Mouse (Mus musculus): ENCODE results near the gene Icam1. TPM values are rescaled to one million over a fixed set of nuclear protein-coding genes. Genes with fewer than 3 reads are reported as not detected.
"Not testable (repeated sequence)": the region's sequence is repeated elsewhere in the genome, so short reads cannot be mapped to it uniquely, and the experiment has no call there.

Gene Icam1
- polyA plus RNA-seq, 1 experiment from 2014 or later, result 8.1 TPM

DNA sequence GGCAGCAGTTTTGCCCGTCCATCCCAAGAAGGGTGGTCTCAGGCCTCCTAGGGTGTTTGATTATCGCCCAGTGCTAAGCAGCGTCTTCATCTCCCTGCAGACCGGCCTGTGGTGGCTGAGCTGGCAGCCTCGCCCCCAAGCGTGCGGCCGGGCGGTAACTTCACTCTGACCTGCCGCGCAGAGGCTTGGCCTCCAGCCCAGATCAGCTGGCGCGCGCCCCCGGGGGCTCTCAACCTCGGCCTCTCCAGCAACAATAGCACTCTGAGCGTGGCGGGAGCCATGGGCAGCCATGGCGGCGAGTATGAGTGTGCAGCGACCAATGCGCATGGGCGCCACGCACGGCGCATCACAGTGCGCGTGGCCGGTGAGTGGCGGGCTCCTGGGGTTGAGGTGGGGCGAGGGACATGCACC lies 21.7 kb downstream of the Icam1 start:
- ATAC-seq (replicated peaks; ENCODE audit: insufficient number of reproducible peaks, low FRiP score, low TSS enrichment), result no peak; the same call in 1 of the 2 replicates
- H3K4me1 ChIP-seq (ENCODE audit: control insufficient read depth, insufficient read depth, low read length), result peaks cover 24% of the 10 kb centered on the region
- H3K27me3 ChIP-seq (ENCODE audit: control insufficient read depth, insufficient read depth, low read length), result peaks cover 73% of the 10 kb centered on the region
- no peak overlapping the region for H3K27ac ChIP-seq (ENCODE audit: low read depth, low read length)
- peak overlapping the region; percentile 32 for H3K4me3 ChIP-seq (ENCODE audit: low read depth, low read length)
- peak overlapping the region; percentile 59 for H3K4me2 ChIP-seq
- no peaks in the 10 kb centered on the region for H3K9me3 ChIP-seq (replicated peaks; ENCODE audit: control insufficient read depth, low read length)
- H3K9ac ChIP-seq (ENCODE audit: low read depth, low read length), result peak overlapping the region; percentile 52
- H3K36me3 ChIP-seq (ENCODE audit: control insufficient read depth, insufficient read depth, low read length), result no peaks in the 10 kb centered on the region
- 2% methylated on average over 31 of the region's 31 CpGs for WGBS (ENCODE audit: insufficient replicate concordance)

DNA sequence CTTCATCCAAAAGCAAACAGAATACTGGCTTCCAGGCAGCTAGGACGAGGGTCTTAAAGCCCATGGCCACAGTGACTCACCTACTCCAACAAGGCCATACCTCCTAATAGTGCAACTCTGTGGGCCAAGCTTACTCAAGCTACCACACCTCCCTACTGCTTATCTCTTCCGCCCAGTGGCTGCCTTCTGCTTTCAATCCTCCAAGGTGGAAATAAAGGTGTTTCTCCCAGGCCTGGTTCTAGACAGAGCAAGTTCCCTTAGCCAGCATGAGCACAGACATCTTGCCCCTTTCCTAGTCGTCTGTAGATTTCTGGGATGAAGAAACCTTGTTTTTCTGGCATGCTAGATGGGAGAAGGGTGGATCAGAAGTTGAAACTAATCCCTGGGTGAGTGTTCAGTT lies 24.0 kb downstream of the Icam1 start:
- H3K27me3 ChIP-seq (ENCODE audit: control insufficient read depth, insufficient read depth, low read length), result peaks cover 51% of the 10 kb centered on the region
- no peaks in the 10 kb centered on the region for H3K36me3 ChIP-seq (ENCODE audit: control insufficient read depth, insufficient read depth, low read length)
- no peak overlapping the region for H3K9ac ChIP-seq (ENCODE audit: low read depth, low read length)
- no peak overlapping the region for H3K4me3 ChIP-seq (ENCODE audit: low read depth, low read length)
- H3K9me3 ChIP-seq (replicated peaks; ENCODE audit: control insufficient read depth, low read length), result no peaks in the 10 kb centered on the region
- 56% methylated on average over 3 of the region's 3 CpGs for WGBS (ENCODE audit: insufficient replicate concordance)
- no peak overlapping the region for H3K27ac ChIP-seq (ENCODE audit: low read depth, low read length)
- no peak overlapping the region for H3K4me2 ChIP-seq
- peaks cover 17% of the 10 kb centered on the region for H3K4me1 ChIP-seq (ENCODE audit: control insufficient read depth, insufficient read depth, low read length)
- ATAC-seq (replicated peaks; ENCODE audit: insufficient number of reproducible peaks, low FRiP score, low TSS enrichment), result no peak

DNA sequence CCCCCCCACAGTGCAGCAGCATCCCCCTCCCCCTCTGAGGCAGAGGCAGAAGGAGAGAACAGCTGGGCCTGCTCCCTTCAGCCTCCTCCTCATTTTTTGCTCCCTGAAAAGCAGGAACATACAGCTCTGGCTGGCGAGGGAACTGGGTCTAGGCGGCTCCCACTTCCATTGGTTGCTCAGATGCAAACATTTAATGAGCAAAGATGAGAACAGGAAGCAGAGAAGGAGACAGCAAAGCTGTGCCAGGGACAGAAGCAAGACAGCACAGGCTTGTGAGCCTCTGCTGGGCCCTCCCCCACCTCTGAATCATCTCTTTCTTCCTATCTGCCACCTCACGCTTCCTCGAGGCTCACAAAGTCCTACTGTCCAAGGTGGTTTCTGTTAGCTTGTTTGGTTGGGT lies 25.5 kb downstream of the Icam1 start:
- Histone ChIP-seq H3K9ac (ENCODE audit: low read depth, low read length) (no peak overlapping the region), H3K4me2 (no peak overlapping the region), H3K27me3 (ENCODE audit: control insufficient read depth, insufficient read depth, low read length) (peaks cover 36% of the 10 kb centered on the region), H3K4me1 (ENCODE audit: control insufficient read depth, insufficient read depth, low read length) (peaks cover 16% of the 10 kb centered on the region), H3K36me3 (ENCODE audit: control insufficient read depth, insufficient read depth, low read length) (no peaks in the 10 kb centered on the region), H3K9me3 (replicated peaks; ENCODE audit: control insufficient read depth, low read length) (no peaks in the 10 kb centered on the region), H3K27ac (ENCODE audit: low read depth, low read length) (no peak overlapping the region), H3K4me3 (ENCODE audit: low read depth, low read length) (no peak overlapping the region)
- 40% methylated on average over 4 of the region's 4 CpGs for WGBS (ENCODE audit: insufficient replicate concordance)
- no peak for ATAC-seq (replicated peaks; ENCODE audit: insufficient number of reproducible peaks, low FRiP score, low TSS enrichment)

GRCm38 (mm10) chr9:21043563-21043962 lies 27.8 kb downstream of the Icam1 start:
- Histone ChIP-seq H3K4me2 (no peak overlapping the region), H3K27ac (ENCODE audit: low read depth, low read length) (no peak overlapping the region), H3K36me3 (ENCODE audit: control insufficient read depth, insufficient read depth, low read length) (no peaks in the 10 kb centered on the region), H3K27me3 (ENCODE audit: control insufficient read depth, insufficient read depth, low read length) (peaks cover 17% of the 10 kb centered on the region), H3K4me1 (ENCODE audit: control insufficient read depth, insufficient read depth, low read length) (no peaks in the 10 kb centered on the region), H3K4me3 (ENCODE audit: low read depth, low read length) (no peak overlapping the region), H3K9me3 (replicated peaks; ENCODE audit: control insufficient read depth, low read length) (no peaks in the 10 kb centered on the region), H3K9ac (ENCODE audit: low read depth, low read length) (no peak overlapping the region)
- WGBS (ENCODE audit: insufficient replicate concordance), result 76% methylated on average over 4 of the region's 4 CpGs
- no peak for ATAC-seq (replicated peaks; ENCODE audit: insufficient number of reproducible peaks, low FRiP score, low TSS enrichment)

DNA sequence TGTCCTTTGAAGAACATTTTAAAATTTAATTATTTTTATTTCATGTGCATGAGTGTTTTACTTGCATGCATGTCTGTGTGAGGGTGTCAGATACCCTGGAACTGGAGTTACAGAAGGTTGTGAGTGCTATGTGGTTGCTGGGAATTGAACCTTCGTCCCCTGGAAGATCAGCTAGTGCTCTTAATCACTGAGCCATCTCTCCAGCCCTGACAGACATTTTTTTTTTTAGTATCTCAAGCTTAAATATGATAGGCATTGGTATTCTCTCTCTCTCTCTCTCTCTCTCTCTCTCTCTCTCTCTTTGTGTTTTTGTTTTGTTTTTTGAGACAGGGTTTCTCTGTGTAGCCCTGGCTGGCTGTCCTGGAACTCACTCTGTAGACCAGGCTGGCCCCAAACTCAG lies 29.0 kb downstream of the Icam1 start:
- not testable (repeated sequence) for H3K27ac ChIP-seq (ENCODE audit: low read depth, low read length); H3K36me3 ChIP-seq (ENCODE audit: control insufficient read depth, insufficient read depth, low read length); H3K9me3 ChIP-seq (replicated peaks; ENCODE audit: control insufficient read depth, low read length); ATAC-seq (replicated peaks; ENCODE audit: insufficient number of reproducible peaks, low FRiP score, low TSS enrichment); H3K4me2 ChIP-seq; H3K4me3 ChIP-seq (ENCODE audit: low read depth, low read length); H3K4me1 ChIP-seq (ENCODE audit: control insufficient read depth, insufficient read depth, low read length); H3K9ac ChIP-seq (ENCODE audit: low read depth, low read length)
- H3K27me3 ChIP-seq (ENCODE audit: control insufficient read depth, insufficient read depth, low read length), result peaks cover 12% of the 10 kb centered on the region
- 80% methylated on average over 1 of the region's 1 CpGs for WGBS (ENCODE audit: insufficient replicate concordance)

DNA sequence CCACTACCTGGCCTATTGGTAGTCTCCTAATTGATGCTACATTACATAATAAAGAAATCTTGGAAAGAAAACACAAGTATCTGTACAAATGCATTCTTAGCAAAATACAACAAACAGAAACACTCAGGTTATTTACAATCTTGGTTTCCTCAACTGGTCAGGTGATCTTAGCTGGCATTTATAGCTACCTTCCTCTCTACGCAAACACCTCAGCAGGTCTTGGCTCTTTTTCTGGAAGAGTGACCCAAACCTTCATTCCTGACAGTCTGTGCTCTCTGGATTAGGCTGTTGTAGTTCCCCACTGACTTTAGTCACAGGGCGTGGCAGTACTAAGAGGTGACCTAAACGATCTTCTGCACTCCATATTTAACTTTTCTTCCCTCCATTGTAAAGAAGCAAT lies 29.4 kb downstream of the Icam1 start:
- no peaks in the 10 kb centered on the region for H3K36me3 ChIP-seq (ENCODE audit: control insufficient read depth, insufficient read depth, low read length)
- no peaks in the 10 kb centered on the region for H3K4me1 ChIP-seq (ENCODE audit: control insufficient read depth, insufficient read depth, low read length)
- H3K27me3 ChIP-seq (ENCODE audit: control insufficient read depth, insufficient read depth, low read length), result peaks cover 7% of the 10 kb centered on the region
- 78% methylated on average over 3 of the region's 3 CpGs for WGBS (ENCODE audit: insufficient replicate concordance)
- no peak overlapping the region for H3K4me2 ChIP-seq
- no peak overlapping the region for H3K4me3 ChIP-seq (ENCODE audit: low read depth, low read length)
- H3K9ac ChIP-seq (ENCODE audit: low read depth, low read length), result no peak overlapping the region
- H3K9me3 ChIP-seq (replicated peaks; ENCODE audit: control insufficient read depth, low read length), result no peaks in the 10 kb centered on the region
- ATAC-seq (replicated peaks; ENCODE audit: insufficient number of reproducible peaks, low FRiP score, low TSS enrichment), result no peak
- H3K27ac ChIP-seq (ENCODE audit: low read depth, low read length), result no peak overlapping the region

DNA sequence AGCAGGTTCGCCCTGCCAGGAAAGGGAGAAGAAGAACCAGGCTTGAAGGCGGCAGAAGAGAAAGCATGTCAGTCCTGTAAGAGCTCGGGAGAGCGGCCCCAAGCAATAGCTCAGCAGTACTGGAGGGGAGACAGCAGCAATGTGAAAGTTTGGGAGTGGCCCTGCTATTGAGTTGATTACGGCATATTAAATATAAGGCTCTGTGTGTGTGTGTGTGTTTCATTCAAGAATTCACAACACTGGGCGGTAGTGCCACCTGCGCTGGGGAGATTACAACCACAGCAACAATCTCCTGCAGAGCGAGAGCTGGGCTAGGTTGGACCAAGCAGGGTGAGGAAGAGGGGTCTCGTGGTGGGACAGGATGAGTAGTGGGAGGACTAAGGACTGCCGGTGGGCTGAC lies 35.8 kb downstream of the Icam1 start:
- Histone ChIP-seq H3K4me2 (no peak overlapping the region), H3K9me3 (replicated peaks; ENCODE audit: control insufficient read depth, low read length) (no peaks in the 10 kb centered on the region), H3K4me1 (ENCODE audit: control insufficient read depth, insufficient read depth, low read length) (no peaks in the 10 kb centered on the region), H3K4me3 (ENCODE audit: low read depth, low read length) (no peak overlapping the region), H3K9ac (ENCODE audit: low read depth, low read length) (no peak overlapping the region), H3K36me3 (ENCODE audit: control insufficient read depth, insufficient read depth, low read length) (no peaks in the 10 kb centered on the region), H3K27me3 (ENCODE audit: control insufficient read depth, insufficient read depth, low read length) (peaks cover 1% of the 10 kb centered on the region; the same call in 1 of the 2 replicates), H3K27ac (ENCODE audit: low read depth, low read length) (no peak overlapping the region)
- ATAC-seq (replicated peaks; ENCODE audit: insufficient number of reproducible peaks, low FRiP score, low TSS enrichment), result no peak
- 52% methylated on average over 10 of the region's 10 CpGs for WGBS (ENCODE audit: insufficient replicate concordance)

DNA sequence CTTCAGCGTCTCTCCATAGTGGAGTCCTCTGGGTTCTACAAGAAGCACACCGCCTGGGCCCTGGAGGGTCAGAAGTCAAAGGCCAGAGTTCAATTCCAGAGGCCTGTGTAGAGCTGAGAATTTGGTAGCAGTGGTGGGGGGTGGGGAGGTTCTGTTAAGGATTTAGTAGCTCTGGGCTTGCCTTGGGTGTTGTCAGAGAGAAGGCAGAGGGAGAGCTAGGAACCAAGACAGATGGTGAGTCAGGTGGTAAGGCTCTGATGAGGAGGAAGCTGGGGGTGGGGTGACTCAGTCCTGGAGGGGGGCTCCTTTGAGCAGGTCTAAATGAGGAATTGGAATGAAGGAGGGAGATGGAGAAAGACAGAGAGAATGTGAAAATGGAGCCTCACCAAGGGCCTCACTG lies 47.1 kb downstream of the Icam1 start:
- no peak overlapping the region for H3K4me3 ChIP-seq (ENCODE audit: low read depth, low read length)
- ATAC-seq (replicated peaks; ENCODE audit: insufficient number of reproducible peaks, low FRiP score, low TSS enrichment), result no peak
- WGBS (ENCODE audit: insufficient replicate concordance), result 83% methylated on average over 2 of the region's 2 CpGs

GRCm38 (mm10) chr9:21067006-21067684 lies 51.4 kb downstream of the Icam1 start, which contains the start of gene Zglp1:
Gene Zglp1 (minus strand): TSS chr9:21067093.
- peaks cover under 1% of the 10 kb centered on the region; the same call in 1 of the 2 replicates for H3K4me1 ChIP-seq (ENCODE audit: control insufficient read depth, insufficient read depth, low read length)
- WGBS (ENCODE audit: insufficient replicate concordance), result 81% methylated on average over 27 of the region's 27 CpGs
- no peak within 1 kb of the TSS for H3K4me2 ChIP-seq
- no peak within 1 kb of the TSS for H3K9ac ChIP-seq (ENCODE audit: low read depth, low read length)
- H3K4me3 ChIP-seq (ENCODE audit: low read depth, low read length), result no peak within 1 kb of the TSS
- no peak within 1 kb of the TSS for H3K27ac ChIP-seq (ENCODE audit: low read depth, low read length)
- no peak for ATAC-seq (replicated peaks; ENCODE audit: insufficient number of reproducible peaks, low FRiP score, low TSS enrichment)
- H3K27me3 ChIP-seq (ENCODE audit: control insufficient read depth, insufficient read depth, low read length), result no peaks in the 10 kb centered on the region
- H3K36me3 ChIP-seq (ENCODE audit: control insufficient read depth, insufficient read depth, low read length), result peaks cover 14% of the 10 kb centered on the region
- H3K9me3 ChIP-seq (replicated peaks; ENCODE audit: control insufficient read depth, low read length), result no peaks in the 10 kb centered on the region

More for the DNA sequence above, 47.1 kb downstream of the Icam1 start:
- H3K4me1 ChIP-seq (ENCODE audit: control insufficient read depth, insufficient read depth, low read length), result no peaks in the 10 kb centered on the region
- H3K27me3 ChIP-seq (ENCODE audit: control insufficient read depth, insufficient read depth, low read length), result no peaks in the 10 kb centered on the region
- H3K9ac ChIP-seq (ENCODE audit: low read depth, low read length), result no peak overlapping the region
- H3K4me2 ChIP-seq, result no peak overlapping the region
- H3K27ac ChIP-seq (ENCODE audit: low read depth, low read length), result no peak overlapping the region
- H3K36me3 ChIP-seq (ENCODE audit: control insufficient read depth, insufficient read depth, low read length), result peaks cover 15% of the 10 kb centered on the region
- no peaks in the 10 kb centered on the region for H3K9me3 ChIP-seq (replicated peaks; ENCODE audit: control insufficient read depth, low read length)

Data from heart, embryonic 11.5 days (tissue).